ENCODE assay signal across 8 mouse cellular contexts in the genomic region with DNA sequence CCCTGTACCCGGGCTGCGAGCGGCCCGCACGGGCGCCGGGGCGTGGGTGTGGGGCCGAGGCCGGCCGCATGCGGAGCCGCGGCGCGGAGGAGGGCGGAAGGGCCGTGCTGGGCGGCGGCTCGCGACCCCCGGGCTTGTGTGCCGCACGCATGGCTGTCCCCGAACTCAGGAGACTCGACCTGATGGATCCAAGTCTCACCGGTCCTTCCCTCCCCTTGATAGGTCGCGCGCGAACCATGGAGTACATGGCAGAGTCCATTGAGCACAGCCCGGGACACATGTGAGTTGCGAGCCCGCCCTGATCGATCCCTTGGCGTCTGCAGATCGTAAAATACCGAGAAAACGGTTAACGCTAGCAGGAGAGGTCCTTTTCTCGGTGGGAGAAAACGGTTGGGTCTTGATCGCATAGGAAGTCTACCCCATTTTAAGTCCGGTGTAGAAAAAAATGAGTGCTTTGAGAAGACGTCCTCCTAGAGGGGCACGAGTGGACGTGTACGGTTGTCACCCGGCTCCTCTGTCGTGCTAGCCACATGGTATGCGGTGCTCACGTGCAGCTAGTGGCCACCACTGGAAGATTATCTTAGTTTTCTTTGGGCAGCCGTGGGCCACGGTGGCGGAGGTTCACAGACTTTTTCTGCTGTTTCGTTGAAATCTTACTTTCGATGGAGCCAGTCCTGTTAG. TPM values are rescaled to one million over a fixed set of nuclear protein-coding genes. Genes with fewer than 3 reads are reported as not detected.
DNase-seq lines count a peak whose midpoint lies in the region; ATAC-seq lines count a peak whose summit lies in the region.

No protein-coding gene starts in this region.

- peak; percentile 2 to 71 for DNase-seq in urinary bladder, adult 18-20 months (ENCODE audit: low spot score in 2 of 2)
- no peak for DNase-seq in urinary bladder, postnatal 4 days (ENCODE audit: low spot score in 2 of 2)
- DNase-seq in cerebellum, postnatal 25 days: peak; percentile 36 to 39
- peak; percentile 13 for DNase-seq in gastrocnemius, postnatal 10 days
- DNase-seq in midbrain, embryonic 11.5 days (ENCODE audit: low spot score, missing footprints): peak; percentile 93
- peak; percentile 32 to 76 for DNase-seq in spleen, postnatal 4 days (ENCODE audit: low spot score in 2 of 2)

- no peaks in the 10 kb centered on the region for H3K27me3 ChIP-seq in intestine, embryonic 16.5 days (replicated peaks; ENCODE audit: control insufficient read depth, insufficient read depth, low read length)
- H3K27me3 ChIP-seq in limb, embryonic 12.5 days: no peaks in the 10 kb centered on the region
- H3K27me3 ChIP-seq in midbrain, embryonic 11.5 days (ENCODE audit: control insufficient read depth, insufficient read depth, low read length): no peaks in the 10 kb centered on the region

- ATAC-seq in intestine, embryonic 16.5 days: peak; percentile 86
- ATAC-seq in limb, embryonic 12.5 days (ENCODE audit: insufficient number of reproducible peaks, insufficient read depth, low FRiP score, low TSS enrichment, low read depth): 0 out of 2 replicates have a peak, but pooled peaks have one; percentile 33
- peak; percentile 89 for ATAC-seq in midbrain, embryonic 11.5 days (ENCODE audit: low FRiP score)

- peak overlapping the region; percentile 96 for H3K4me3 ChIP-seq in intestine, embryonic 16.5 days (ENCODE audit: low read length)
- peak overlapping the region; percentile 96 for H3K4me3 ChIP-seq in limb, embryonic 12.5 days (replicated peaks)
- H3K4me3 ChIP-seq in midbrain, embryonic 11.5 days (ENCODE audit: low read depth, low read length): peak overlapping the region; percentile 91

- no peaks in the 10 kb centered on the region for H3K9me3 ChIP-seq in intestine, embryonic 16.5 days (ENCODE audit: control insufficient read depth, low read length)
- no peaks in the 10 kb centered on the region for H3K9me3 ChIP-seq in limb, embryonic 12.5 days
- no peaks in the 10 kb centered on the region for H3K9me3 ChIP-seq in midbrain, embryonic 11.5 days (ENCODE audit: control insufficient read depth, low read length)

- no peaks in the 10 kb centered on the region for H3K36me3 ChIP-seq in intestine, embryonic 16.5 days (ENCODE audit: control insufficient read depth, insufficient read depth, low read length)
- peaks cover 15% of the 10 kb centered on the region for H3K36me3 ChIP-seq in limb, embryonic 12.5 days
- H3K36me3 ChIP-seq in midbrain, embryonic 11.5 days (ENCODE audit: control insufficient read depth, insufficient read depth, low read length): no peaks in the 10 kb centered on the region

- peak overlapping the region; percentile 65 for H3K4me2 ChIP-seq in intestine, embryonic 16.5 days (ENCODE audit: low read depth, low read length)
- H3K4me2 ChIP-seq in limb, embryonic 12.5 days: peak overlapping the region; percentile 87
- peak overlapping the region; percentile 69 for H3K4me2 ChIP-seq in midbrain, embryonic 11.5 days

- H3K4me1 ChIP-seq in intestine, embryonic 16.5 days (ENCODE audit: control insufficient read depth, insufficient read depth, low read length): peaks cover 8% of the 10 kb centered on the region
- peaks cover 13% of the 10 kb centered on the region for H3K4me1 ChIP-seq in limb, embryonic 12.5 days (replicated peaks)
- H3K4me1 ChIP-seq in midbrain, embryonic 11.5 days (ENCODE audit: control insufficient read depth, insufficient read depth, low read length): peaks cover 7% of the 10 kb centered on the region

- H3K9ac ChIP-seq in intestine, embryonic 16.5 days (ENCODE audit: low read depth, low read length): peak overlapping the region; percentile 97
- peak overlapping the region; percentile 87 for H3K9ac ChIP-seq in limb, embryonic 12.5 days (replicated peaks)
- peak overlapping the region; percentile 95 for H3K9ac ChIP-seq in midbrain, embryonic 11.5 days (ENCODE audit: low read length)

- peak overlapping the region; percentile 80 for H3K27ac ChIP-seq in intestine, embryonic 16.5 days (ENCODE audit: low read length)
- peak overlapping the region; percentile 91 for H3K27ac ChIP-seq in limb, embryonic 12.5 days
- H3K27ac ChIP-seq in midbrain, embryonic 11.5 days (ENCODE audit: low read depth, low read length): peak overlapping the region; percentile 75

- under 1% methylated on average over 54 of the region's 58 CpGs for WGBS in intestine, embryonic 16.5 days
- WGBS in limb, embryonic 12.5 days: under 1% methylated on average over 58 of the region's 58 CpGs
- WGBS in midbrain, embryonic 11.5 days: under 1% methylated on average over 53 of the region's 58 CpGs

RNA-seq across cellular contexts. Expression of gene Nmd3, which starts 0.5 kb away (rescaled TPM):
- 10 to 100 TPM; 30.5 to 36.4 TPM for total RNA-seq in gastrocnemius, postnatal 10 days (2021)
- 123 and 142 TPM in 2 replicates for polyA plus RNA-seq in intestine, embryonic 16.5 days (2015; fragmentation: Nextera tagmentation; extraction: Ambion mirVana)
- polyA plus RNA-seq in limb, embryonic 12.5 days (2016; fragmentation: Nextera tagmentation; extraction: Ambion mirVana): 127 and 131 TPM in 2 replicates
- polyA plus RNA-seq in midbrain, embryonic 11.5 days (2014; fragmentation: Nextera tagmentation; extraction: Ambion mirVana): 142 TPM in 2 replicates

Comparison
In these comparisons a context has a peak if more than half of its experiments do, and no peak if none do; other contexts are left out.
1. DNase-seq: peak in urinary bladder, adult 18-20 months (2 of 2), cerebellum, postnatal 25 days (2 of 2), gastrocnemius, postnatal 10 days (single experiment), midbrain, embryonic 11.5 days (single experiment) and spleen, postnatal 4 days (2 of 2); none in urinary bladder, postnatal 4 days (0 of 2).
2. ATAC-seq: peak in every context shown above with its lines; median percentile 89 in midbrain, embryonic 11.5 days; 86 in intestine, embryonic 16.5 days; 33 in limb, embryonic 12.5 days.
3. Peak in every context shown above with its lines, with median percentiles within 50 percentile points of each other: H3K27ac ChIP-seq, H3K4me2 ChIP-seq, H3K4me3 ChIP-seq and H3K9ac ChIP-seq.